Mouse (Mus musculus) MEL-GATA-1-ER (cell line): ENCODE data around the gene Rusc2.

Experiments used
- DNase-seq: peaks from one replicate; pipeline ENCODE4 v3.0.0-alpha.2; 2012; ENCODE audit warnings: low read depth; ENCODE audit errors: extremely low read depth

Rusc2 gene

GRCm38 (mm10) chr4:43384083-43384460 is 2.3 kb downstream of the Rusc2 start:
- DNase-seq = no peak

DNA sequence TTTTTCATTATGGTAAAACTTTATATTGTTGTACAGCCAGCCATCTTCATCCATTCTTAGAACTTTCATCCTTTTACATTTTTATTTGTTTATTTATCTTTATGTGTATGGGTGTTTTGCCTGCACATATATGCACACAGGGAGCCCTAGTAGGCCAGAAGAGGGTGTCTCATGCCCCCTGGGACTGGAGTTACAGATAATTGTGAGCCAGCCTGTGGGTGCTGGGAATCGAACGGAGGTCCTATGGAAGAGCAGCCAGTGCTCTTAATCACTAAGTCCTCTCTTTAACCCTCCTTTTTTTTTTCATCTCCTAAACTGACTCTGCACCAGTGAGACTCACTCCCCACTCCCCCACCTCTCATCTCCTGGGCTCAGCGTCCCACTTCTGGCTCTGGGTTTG is 2.8 kb downstream of the Rusc2 start:
- DNase-seq = no peak

GRCm38 (mm10) chr4:43386932-43387331 is 5.2 kb downstream of the Rusc2 start:
- DNase-seq = no peak

DNA sequence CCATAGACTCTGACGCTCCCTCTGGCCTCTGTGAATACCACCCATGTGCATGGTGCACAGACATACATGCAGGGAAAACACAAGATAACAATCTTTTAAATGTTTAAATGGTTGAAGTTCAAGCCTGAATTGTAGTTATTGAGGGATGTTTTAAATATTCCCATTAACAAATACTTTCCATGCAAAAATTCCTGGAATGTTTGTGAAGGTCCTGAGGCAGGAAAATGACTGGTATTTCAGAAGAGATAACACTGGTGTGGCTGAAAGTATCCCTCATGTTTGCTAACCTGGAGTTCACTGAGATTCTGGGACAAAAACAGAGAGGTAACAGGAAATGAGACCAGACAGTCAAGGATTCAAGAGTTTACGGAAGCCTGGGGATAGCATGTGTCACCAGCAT is 7.6 kb downstream of the Rusc2 start:
- no peak for DNase-seq

DNA sequence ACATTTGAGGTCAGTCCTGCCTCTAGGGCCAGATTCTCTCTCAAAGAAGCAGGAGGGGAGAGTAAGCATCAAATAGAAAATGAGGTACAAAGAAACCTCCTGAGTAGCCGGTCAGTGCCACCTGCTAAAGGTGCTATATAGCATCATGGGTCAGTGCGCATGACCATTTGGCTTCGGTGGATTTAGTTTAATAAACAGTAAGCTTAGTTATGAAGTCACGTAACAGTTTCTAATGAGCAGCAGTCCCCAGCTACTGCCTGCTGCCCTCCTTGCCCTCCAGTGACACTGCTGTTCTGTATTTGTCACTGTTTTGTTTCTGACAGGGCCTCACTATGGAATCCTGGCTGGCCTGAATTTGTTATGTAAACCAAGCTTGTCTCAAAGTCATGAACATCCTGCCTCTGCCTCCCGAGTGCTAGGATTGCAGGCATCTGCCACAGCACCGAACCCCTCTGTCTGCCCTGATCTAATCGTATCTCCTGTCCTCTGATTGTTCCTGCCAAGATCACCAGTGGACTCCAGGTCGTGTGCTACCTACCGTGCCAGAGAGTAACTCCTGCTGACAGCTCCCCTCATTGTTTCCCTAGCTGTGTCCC is 8.2 kb downstream of the Rusc2 start:
- DNase-seq = no peak

DNA sequence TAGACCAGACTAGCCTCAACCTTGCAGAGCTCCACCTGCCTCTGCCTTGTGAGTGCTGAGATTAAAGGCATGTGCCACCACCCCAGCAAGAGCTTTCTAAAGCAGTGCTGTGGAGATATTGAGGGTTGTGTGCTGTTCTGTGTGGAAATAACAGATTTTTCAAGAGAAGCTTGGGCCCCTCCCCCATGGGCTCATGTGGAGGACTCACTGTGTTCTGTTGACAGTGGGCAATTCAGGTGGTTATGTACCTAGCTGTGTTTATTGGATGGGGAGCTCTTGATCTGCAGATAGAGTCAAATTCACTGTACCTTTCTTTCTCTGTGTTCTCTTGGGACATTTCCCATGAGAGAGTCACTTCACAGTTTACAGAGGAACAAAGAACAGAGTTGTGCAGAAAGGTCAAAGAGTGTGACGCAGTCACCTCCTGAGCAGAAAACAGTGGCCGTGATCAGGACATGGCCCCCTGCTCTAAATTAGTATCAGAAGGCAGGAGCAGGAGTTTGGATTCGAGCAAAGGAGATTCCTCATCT is 9.8 kb downstream of the Rusc2 start:
- no peak for DNase-seq

DNA sequence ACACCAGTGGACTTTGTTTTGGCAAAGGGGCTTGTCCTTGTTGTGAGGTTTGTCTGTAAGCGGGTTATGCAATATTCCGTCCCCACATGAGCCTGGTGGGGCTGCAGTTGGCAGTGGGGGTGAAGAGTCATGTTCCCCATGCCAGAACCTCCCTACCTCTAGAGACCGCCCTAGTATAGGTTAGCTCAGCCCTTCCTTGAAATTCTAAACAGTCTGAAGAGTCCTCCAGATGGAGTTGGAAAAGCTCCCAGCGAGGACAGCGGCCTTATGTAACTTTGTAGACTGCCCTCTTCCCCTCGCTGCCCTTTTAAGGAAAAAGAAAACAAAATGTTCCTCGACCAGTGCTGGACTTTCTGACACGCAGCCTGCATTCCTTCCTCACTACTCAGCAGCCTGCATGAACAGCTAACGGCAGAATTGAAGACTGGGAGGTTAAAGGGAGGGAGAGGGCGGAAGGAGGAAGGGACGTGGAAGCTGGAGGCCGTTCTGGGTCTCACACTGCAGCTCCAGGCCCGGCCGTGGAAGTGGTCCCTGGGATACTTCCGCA is 12.6 kb downstream of the Rusc2 start:
- no peak for DNase-seq

DNA sequence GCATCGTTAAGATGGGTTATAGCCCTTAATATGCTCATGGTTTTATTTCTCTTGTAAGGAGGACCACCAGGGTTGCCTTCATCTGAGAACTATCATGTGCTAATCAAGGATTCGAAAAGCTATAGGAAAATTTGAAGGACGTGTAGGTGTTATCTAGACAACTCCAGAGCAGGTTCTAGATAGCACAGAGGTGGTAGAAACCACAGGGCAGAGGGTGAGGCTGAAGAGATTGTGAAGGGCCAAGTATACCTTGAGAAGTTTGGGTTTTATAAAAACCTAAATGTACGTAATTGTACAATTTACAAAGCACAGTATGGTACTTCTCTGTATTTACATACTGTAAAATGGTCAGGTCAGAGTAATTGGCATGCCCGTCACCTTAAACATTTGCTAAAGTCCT is 13.4 kb downstream of the Rusc2 start:
- DNase-seq = no peak

- no peak for DNase-seq
These were observed 14.1 kb downstream of the Rusc2 start for GRCm38 (mm10) chr4:43395836-43396235.

DNA sequence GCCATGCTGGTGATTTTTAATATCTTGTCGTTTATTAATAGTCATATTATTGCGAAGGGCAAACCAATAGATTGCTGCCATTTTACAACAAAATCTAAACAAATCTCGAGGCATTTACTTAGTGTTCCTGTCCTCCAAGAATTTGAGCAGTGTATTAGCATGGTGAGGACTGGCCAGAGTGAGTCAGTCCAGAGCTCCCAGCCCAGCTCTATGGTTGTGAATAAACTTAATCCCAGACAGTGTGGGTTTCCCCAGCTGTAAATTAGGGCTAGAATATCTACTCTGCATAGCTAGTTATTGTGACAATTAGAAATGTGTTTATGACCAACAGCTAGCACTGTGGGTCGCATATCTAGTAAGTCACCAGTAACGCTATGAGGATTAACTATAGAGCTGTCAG is 14.6 kb downstream of the Rusc2 start:
- DNase-seq = no peak

GRCm38 (mm10) chr4:43398014-43398413 is 16.2 kb downstream of the Rusc2 start:
- no peak for DNase-seq

GRCm38 (mm10) chr4:43398829-43399331 is 17.1 kb downstream of the Rusc2 start:
- DNase-seq = no peak

DNA sequence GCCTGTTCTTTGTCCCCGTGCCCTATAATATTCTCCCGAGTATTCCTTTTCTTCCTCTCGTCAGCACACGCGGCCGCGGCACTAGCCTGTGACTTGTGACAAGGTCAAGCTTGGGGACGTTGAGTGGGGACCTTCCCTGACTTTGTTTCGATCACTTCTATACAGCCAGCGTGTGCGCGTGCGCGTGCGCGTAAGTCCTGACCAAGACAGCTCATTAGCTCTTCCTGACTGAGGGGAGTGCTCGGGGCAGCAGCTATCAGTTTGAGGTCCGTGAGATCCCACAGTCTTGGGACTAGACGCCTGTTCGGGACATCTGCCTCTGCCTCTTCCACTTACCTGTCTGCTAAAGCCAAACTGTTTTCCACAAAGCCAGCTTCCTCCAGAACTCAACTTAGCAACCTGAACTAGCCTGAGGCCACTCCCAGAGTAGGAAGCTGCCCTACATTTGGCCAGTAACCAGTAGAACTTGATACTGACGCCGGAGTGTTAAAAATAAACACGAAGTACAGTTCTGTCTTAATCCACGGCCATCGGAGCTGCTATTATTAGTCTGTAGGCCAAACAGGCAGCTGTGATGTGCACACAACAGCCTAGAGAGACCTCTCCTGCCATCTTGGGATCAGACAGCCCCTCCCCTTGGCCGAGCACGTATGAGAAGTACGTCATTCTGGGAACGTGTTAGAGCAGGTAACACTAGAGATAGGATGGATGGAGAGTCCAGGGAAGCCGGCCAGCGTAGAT is 17.8 kb downstream of the Rusc2 start:
- DNase-seq = no peak

DNA sequence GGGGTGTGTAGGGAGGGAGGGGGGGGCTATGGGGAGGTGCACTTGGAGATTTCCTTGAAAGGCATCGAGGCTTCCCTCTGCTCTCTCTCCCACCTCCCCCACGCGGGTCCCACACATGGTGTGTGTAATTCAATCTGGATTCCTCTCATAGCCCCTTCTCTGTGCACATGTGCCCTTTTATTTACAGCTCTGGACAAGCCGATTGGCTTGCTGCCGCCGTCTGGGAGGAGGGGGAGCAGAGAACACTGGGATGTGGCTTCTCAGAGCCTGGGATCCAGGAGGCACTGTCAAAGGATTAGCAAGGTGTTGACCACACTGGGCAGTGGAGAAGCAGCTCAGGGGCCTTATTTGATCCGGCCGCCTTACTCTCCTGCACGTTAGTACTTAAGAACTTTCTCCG is 19.2 kb downstream of the Rusc2 start:
- no peak for DNase-seq

GRCm38 (mm10) chr4:43401486-43401885 is 19.7 kb downstream of the Rusc2 start:
- DNase-seq = no peak

- no peak for DNase-seq
These were observed 20.4 kb downstream of the Rusc2 start for GRCm38 (mm10) chr4:43402212-43402611.

GRCm38 (mm10) chr4:43404697-43405096 is 22.9 kb downstream of the Rusc2 start:
- no peak for DNase-seq

GRCm38 (mm10) chr4:43406162-43406971 is 24.6 kb downstream of the Rusc2 start:
- no peak for DNase-seq

- DNase-seq = no peak
These were observed 25.5 kb downstream of the Rusc2 start for GRCm38 (mm10) chr4:43407071-43407920.

GRCm38 (mm10) chr4:43414761-43415160 is 33.0 kb downstream of the Rusc2 start:
- DNase-seq = no peak
